Mouse (Mus musculus): ENCODE measurements around the gene Lcn6. TPM values are rescaled to one million over a fixed set of nuclear protein-coding genes. Genes with fewer than 3 reads are reported as not detected.

Gene Lcn6
- total RNA-seq (2023): not detected

GRCm38 (mm10) chr2:25676486-25676885 lies at the start of gene Lcn6:
Gene Lcn6 (plus strand): TSS chr2:25676786.

GRCm38 (mm10) chr2:25627811-25628210 lies 48.8 kb upstream of the Lcn6 start, which contains the start of gene Fcna:
Gene Fcna (minus strand): TSS chr2:25628030.

GRCm38 (mm10) chr2:25652902-25653301 lies 23.7 kb upstream of the Lcn6 start, which contains the start of gene Lcn8:
Gene Lcn8 (plus strand): TSS chr2:25653120.

DNA sequence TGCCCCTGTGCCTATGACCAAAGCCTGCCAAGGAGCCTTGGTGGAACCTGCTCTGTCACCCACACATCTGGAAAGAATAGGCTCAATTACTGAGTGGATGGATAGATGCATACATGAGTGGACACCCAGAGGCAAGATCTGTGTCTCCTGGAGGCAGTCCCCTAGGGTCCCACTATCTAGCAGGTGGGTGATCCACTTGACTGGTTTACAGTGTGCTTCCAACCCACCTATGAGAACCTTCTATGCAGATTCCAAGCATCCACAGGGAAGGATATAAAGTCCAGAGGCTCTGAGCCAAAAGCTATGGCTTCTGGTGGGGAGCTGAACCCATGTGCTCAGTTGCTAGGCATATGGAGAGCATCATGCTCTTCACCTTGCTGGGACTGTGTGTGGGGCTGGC lies 18.9 kb upstream of the Lcn6 start, which contains the start of gene Lcn5:
Gene Lcn5 (plus strand): TSS at position 301 of the 400 bp plus-strand sequence.

DNA sequence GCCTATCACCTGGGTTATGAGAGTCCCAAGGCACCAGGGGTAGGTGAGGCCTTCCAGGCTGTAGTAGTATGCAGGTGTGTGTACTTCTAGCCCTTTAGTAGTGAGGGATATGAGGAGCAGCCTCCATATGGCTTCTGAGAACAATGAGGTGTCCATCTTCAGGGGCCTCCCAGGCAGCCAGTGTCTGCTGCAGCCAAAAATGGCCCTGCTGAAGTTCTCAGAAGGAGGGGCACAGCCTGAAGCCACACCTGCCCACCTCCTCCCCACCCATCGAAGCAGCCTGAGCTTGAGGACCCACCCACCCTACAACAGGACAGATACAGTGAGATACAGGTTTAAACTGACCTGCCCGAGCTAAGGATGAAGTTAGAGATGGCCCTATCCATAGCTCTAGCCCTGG lies 5.8 kb downstream of the Lcn6 start, which contains the start of gene Lcn10:
Gene Lcn10 (plus strand): TSS at position 301 of the 400 bp plus-strand sequence.

GRCm38 (mm10) chr2:25699743-25700142 lies 23.2 kb downstream of the Lcn6 start, which contains the start of gene Obp2a:
Gene Obp2a (plus strand): TSS chr2:25700043.

GRCm38 (mm10) chr2:25706643-25707481 lies 30.3 kb downstream of the Lcn6 start, which contains the start of gene Bmyc:
Gene Bmyc (plus strand): TSS chr2:25706739.

Other genes starting within 250 kb of the Lcn6 start
- 10 to 100 TPM; 48.1 to 52.4 TPM for gene Abca2, start 248.1 kb upstream of the Lcn6 start, total RNA-seq (2023)
- not detected for gene Clic3, start 219.9 kb upstream of the Lcn6 start, total RNA-seq (2023)
- 10 to 100 TPM; 90.9 to 100.0 TPM for gene Paxx, start 215.7 kb upstream of the Lcn6 start, total RNA-seq (2023)
- not detected for gene Ptgds, start 206.7 kb upstream of the Lcn6 start, total RNA-seq (2023)
- gene Lcn12, start 182.9 kb upstream of the Lcn6 start, total RNA-seq (2023): not detected
- gene Fbxw5, start 176.0 kb upstream of the Lcn6 start, total RNA-seq (2023): 10 to 100 TPM; 72.0 to 74.1 TPM
- under 1 TPM in 1 of 2 experiments, not detected in 1; 0.93 TPM for gene C8g, start 175.1 kb upstream of the Lcn6 start, total RNA-seq (2023)
- 10 to 100 TPM; 59.2 to 66.5 TPM for gene Traf2, start 129.8 kb upstream of the Lcn6 start, total RNA-seq (2023)
- 100 to 1,000 TPM; 109 to 136 TPM for gene Edf1, start 118.9 kb upstream of the Lcn6 start, total RNA-seq (2023)
- 1 to 10 TPM; 1.2 to 3.0 TPM for gene Mamdc4, start 101.9 kb upstream of the Lcn6 start, total RNA-seq (2023)
- 10 to 100 TPM; 18.3 to 19.3 TPM for gene Phpt1, start 101.6 kb upstream of the Lcn6 start, total RNA-seq (2023)
- under 1 TPM in 1 of 2 experiments, not detected in 1; 0.15 TPM for gene Ajm1, start 95.0 kb upstream of the Lcn6 start, total RNA-seq (2023)
- 100 to 1,000 TPM; 100 to 112 TPM for gene Rabl6, start 68.3 kb upstream of the Lcn6 start, total RNA-seq (2023)
- gene Ccdc183, start 59.1 kb upstream of the Lcn6 start, total RNA-seq (2023): not detected
- gene Tmem141, start 54.8 kb upstream of the Lcn6 start, total RNA-seq (2023): 1 to 10 TPM in 1 of 2 experiments, not detected in 1; 1.5 TPM
- 1 to 10 TPM in 1 of 2 experiments, under 1 TPM in 1; 0.68 to 5.9 TPM for gene Fcna, start 48.8 kb upstream of the Lcn6 start, total RNA-seq (2023)
- gene Lcn8, start 23.7 kb upstream of the Lcn6 start, total RNA-seq (2023): not detected
- gene Lcn5, start 18.8 kb upstream of the Lcn6 start, total RNA-seq (2023): not detected
- not detected for gene Lcn10, start 5.9 kb downstream of the Lcn6 start, total RNA-seq (2023)
- not detected for gene Obp2a, start 23.3 kb downstream of the Lcn6 start, total RNA-seq (2023)
- 10 to 100 TPM; 24.7 to 28.4 TPM for gene Bmyc, start 30.0 kb downstream of the Lcn6 start, total RNA-seq (2023)
- gene Obp2b, start 60.2 kb downstream of the Lcn6 start, total RNA-seq (2023): not detected
- not detected for gene Lcn3, start 88.8 kb downstream of the Lcn6 start, total RNA-seq (2023)
- gene Lcn11, start 100.2 kb downstream of the Lcn6 start, total RNA-seq (2023): not detected
- not detected for gene Gm13539, start 105.5 kb downstream of the Lcn6 start, total RNA-seq (2023)
- gene Glt6d1, start 139.1 kb downstream of the Lcn6 start, total RNA-seq (2023): not detected
- gene Lcn9, start 146.4 kb downstream of the Lcn6 start, total RNA-seq (2023): not detected
- not detected for gene Sohlh1, start 170.5 kb downstream of the Lcn6 start, total RNA-seq (2023)
- gene Kcnt1, start 186.9 kb downstream of the Lcn6 start, total RNA-seq (2023): not detected